Mouse (Mus musculus): ENCODE measurements at regions not wholly inside any gene's neighbourhood (a gene's known extent, or its start where the extent isn't known, plus 50 kb on each side); places are given as distances from the start of the nearest gene placed in this dataset.

DNA sequence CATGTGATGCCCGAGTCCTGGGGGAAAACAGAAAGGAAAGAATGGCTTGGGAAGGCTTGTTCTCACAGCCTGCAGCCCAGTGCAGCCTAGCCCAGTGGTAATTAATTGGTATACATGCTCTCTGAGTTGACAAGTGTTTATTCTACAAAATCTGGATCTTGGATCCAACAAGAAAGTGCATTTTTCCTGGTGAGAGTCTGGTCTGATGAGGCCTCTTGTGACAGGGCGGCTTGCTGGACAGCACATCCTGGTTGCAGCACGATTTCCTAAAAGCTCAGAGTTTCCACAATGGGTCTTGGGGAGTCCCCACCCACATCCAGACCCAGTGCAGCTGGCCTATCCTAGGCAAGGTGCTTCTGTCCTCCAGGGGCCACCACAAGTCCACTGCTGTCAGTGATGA lies 332.7 kb upstream of the Dio3 start:
- TF ChIP-seq CTCF (IDR thresholded peaks at IDR 0.05; ENCODE audit: extremely low read depth, insufficient read depth, low read length) (no peak), POLR2A (IDR thresholded peaks at IDR 0.05; ENCODE audit: extremely low read depth, insufficient read depth, low read length) (no peak)
- Histone ChIP-seq H3K4me3 (ENCODE audit: insufficient read depth, low read length) (no peak overlapping the region), H3K27ac (ENCODE audit: insufficient read depth, low read length) (no peak overlapping the region), H3K4me1 (ENCODE audit: control insufficient read depth, insufficient read depth, low read length) (no peaks in the 10 kb centered on the region)

DNA sequence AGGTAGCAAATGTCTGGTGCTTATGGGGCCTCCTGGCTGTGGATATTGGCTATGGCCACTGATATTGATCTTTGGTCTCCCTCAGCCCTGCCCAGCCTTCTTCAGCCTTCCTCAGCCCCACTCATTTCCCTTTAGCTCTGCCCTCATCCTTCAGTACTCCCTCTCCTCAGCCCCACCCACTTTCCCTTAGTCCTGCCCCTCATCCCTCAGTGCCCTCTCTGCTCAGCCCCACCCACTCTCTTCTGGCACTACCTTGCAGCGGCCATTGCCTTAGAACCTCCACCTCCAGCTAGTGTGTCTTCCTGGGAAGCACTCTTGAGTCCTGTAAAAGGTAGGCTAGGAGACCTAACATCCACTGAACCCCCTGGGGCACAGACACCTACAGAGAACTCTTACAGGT lies 331.9 kb upstream of the Dio3 start:
- Histone ChIP-seq H3K27ac (ENCODE audit: insufficient read depth, low read length) (no peak overlapping the region), H3K4me3 (ENCODE audit: insufficient read depth, low read length) (no peak overlapping the region), H3K4me1 (ENCODE audit: control insufficient read depth, insufficient read depth, low read length) (no peaks in the 10 kb centered on the region)
- TF ChIP-seq CTCF (IDR thresholded peaks at IDR 0.05; ENCODE audit: extremely low read depth, insufficient read depth, low read length) (no peak), POLR2A (IDR thresholded peaks at IDR 0.05; ENCODE audit: extremely low read depth, insufficient read depth, low read length) (no peak)

DNA sequence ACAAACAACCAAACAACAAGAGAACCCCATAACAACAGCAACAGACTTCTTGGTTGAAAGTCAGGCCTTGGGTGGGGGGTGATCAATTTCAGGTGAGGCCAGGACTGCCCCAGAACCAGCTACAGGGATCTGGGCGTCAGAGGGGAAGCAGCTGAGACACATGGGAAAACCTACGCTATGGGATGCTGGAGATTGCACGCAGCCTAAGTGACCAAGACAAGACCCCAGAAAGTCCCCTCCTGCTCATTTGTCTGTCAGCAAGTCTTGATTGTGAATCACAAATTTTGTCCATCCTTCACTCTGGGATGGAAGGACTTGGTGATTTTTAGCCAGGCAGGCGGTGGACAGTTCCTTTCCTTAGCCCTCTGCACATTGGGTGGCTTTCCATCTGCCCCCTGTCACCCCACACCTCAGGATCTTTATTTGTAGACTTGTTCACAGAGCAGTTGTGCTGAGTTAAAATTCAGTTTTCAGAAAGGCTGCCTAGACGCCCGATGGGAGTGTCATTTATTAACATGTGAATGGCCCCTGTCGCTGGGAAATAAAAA lies 330.9 kb upstream of the Dio3 start:
- no peaks in the 10 kb centered on the region for H3K4me1 ChIP-seq (ENCODE audit: control insufficient read depth, insufficient read depth, low read length)
- TF ChIP-seq CTCF (IDR thresholded peaks at IDR 0.05; ENCODE audit: extremely low read depth, insufficient read depth, low read length) (no peak), POLR2A (IDR thresholded peaks at IDR 0.05; ENCODE audit: extremely low read depth, insufficient read depth, low read length) (no peak)
- no peak overlapping the region for H3K4me3 ChIP-seq (ENCODE audit: insufficient read depth, low read length)
- H3K27ac ChIP-seq (ENCODE audit: insufficient read depth, low read length) = no peak overlapping the region

DNA sequence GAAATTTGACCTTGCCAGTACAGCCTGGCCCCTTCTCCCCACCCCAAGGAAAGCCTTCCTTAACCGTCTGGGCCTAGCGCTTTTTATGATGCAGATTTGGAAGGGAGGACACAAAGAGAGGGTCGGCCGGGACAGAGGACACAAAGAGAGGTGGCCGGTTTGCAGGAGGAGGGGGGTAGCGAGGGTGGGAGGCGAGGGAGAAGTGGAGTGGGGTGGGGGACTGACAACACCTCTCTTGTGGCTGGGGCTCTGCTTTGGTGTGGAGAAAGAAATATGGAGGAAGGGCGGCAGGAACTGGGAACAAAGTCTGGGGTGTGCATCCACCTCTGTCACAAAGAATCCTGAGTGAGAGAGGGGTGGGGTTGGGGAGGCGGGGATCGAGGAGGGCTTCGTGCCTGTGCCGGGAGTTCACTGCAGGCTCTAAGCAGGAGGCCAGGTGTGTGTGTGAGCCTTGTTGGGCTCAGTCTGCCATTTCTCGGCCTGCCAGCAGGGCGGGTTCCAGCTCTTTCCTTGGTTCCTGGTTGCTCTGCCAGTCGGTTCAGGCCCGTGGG lies 330.4 kb upstream of the Dio3 start:
- TF ChIP-seq CTCF (IDR thresholded peaks at IDR 0.05; ENCODE audit: extremely low read depth, insufficient read depth, low read length) (no peak), POLR2A (IDR thresholded peaks at IDR 0.05; ENCODE audit: extremely low read depth, insufficient read depth, low read length) (no peak)
- Histone ChIP-seq H3K27ac (ENCODE audit: insufficient read depth, low read length) (no peak overlapping the region), H3K4me3 (ENCODE audit: insufficient read depth, low read length) (no peak overlapping the region), H3K4me1 (ENCODE audit: control insufficient read depth, insufficient read depth, low read length) (no peaks in the 10 kb centered on the region)

DNA sequence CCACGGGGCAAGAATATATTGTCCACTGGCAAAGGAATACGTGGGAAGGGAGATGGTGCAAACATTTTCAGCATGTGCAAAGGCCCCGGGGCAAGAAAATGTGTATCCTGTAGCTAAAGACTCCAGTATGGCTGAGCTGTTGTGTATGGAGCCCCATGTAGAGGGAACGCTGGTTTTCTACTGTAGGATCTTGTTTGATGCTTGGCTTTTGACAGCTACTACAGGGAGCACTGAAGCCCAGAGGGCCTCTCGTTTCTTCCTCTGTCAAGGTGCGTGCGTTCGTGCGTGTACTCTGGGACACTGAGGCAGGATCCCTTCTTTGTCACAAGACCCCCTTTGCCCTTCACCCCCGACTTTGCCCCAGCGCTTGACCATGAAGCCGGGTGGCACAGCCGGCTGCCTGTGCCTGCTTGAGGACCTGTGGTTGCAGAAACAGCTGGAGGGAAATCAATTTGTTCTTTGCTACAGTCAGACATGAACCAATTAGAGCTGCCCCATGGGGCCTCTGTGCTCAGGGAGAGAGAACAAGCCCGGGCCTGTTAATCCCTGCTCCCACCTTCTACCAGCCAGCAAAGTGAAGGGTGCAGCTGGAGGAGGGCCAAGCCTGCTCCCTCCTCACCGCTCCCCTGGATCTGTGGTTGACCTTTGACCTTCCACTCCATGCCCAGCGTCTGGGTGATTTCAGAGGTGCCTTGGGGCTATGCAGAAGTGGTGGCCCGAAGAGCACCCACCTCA lies 329.5 kb upstream of the Dio3 start:
- Histone ChIP-seq H3K4me1 (ENCODE audit: control insufficient read depth, insufficient read depth, low read length) (no peaks in the 10 kb centered on the region), H3K27ac (ENCODE audit: insufficient read depth, low read length) (no peak overlapping the region), H3K4me3 (ENCODE audit: insufficient read depth, low read length) (no peak overlapping the region)
- TF ChIP-seq CTCF (IDR thresholded peaks at IDR 0.05; ENCODE audit: extremely low read depth, insufficient read depth, low read length) = no peak
- TF ChIP-seq POLR2A (IDR thresholded peaks at IDR 0.05; ENCODE audit: extremely low read depth, insufficient read depth, low read length) = no peak

DNA sequence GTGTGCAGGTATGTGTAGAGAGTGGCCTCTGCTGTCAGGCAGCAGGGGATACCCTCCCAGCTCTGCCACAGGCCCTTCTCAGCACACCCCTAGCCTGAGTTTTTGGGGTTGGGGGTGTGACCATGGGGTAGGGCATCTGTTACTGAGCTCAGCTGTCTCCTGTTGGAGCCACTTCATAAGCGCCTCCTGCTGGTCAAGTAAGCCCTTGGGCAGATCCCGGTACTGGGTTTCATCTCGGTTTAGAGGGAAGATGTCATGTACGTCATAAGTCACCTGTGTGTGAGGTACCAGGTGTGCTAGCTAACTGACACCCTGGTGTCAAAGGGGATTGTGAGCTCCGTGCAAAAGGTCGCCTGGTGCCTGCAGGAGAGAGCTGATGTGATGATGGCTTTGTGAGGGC lies 328.2 kb upstream of the Dio3 start:
- no peaks in the 10 kb centered on the region for H3K4me1 ChIP-seq (ENCODE audit: control insufficient read depth, insufficient read depth, low read length)
- H3K4me3 ChIP-seq (ENCODE audit: insufficient read depth, low read length) = no peak overlapping the region
- TF ChIP-seq POLR2A (IDR thresholded peaks at IDR 0.05; ENCODE audit: extremely low read depth, insufficient read depth, low read length) = no peak
- TF ChIP-seq CTCF (IDR thresholded peaks at IDR 0.05; ENCODE audit: extremely low read depth, insufficient read depth, low read length) = no peak
- no peak overlapping the region for H3K27ac ChIP-seq (ENCODE audit: insufficient read depth, low read length)

DNA sequence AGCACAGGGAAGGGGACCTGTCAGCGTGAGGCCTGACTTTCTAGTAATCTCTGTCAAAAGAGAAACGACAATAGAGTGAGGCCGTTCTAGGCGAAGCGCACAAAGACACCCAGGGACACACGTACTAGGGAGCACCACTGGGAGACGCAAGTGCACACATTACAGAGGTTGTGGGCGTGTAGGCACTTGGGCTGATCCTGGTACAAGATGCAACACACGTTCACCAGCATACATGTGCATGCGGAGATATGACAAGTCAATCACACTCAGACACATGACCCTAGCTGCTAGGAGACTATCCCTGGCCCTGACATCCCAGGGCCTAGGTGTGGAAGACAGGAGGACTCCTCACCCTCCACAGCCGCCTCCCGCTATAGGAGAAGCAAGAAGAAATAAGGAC lies 327.4 kb upstream of the Dio3 start:
- Histone ChIP-seq H3K4me3 (ENCODE audit: insufficient read depth, low read length) (no peak overlapping the region), H3K4me1 (ENCODE audit: control insufficient read depth, insufficient read depth, low read length) (no peaks in the 10 kb centered on the region), H3K27ac (ENCODE audit: insufficient read depth, low read length) (no peak overlapping the region)
- TF ChIP-seq POLR2A (IDR thresholded peaks at IDR 0.05; ENCODE audit: extremely low read depth, insufficient read depth, low read length) = no peak
- TF ChIP-seq CTCF (IDR thresholded peaks at IDR 0.05; ENCODE audit: extremely low read depth, insufficient read depth, low read length) = no peak

DNA sequence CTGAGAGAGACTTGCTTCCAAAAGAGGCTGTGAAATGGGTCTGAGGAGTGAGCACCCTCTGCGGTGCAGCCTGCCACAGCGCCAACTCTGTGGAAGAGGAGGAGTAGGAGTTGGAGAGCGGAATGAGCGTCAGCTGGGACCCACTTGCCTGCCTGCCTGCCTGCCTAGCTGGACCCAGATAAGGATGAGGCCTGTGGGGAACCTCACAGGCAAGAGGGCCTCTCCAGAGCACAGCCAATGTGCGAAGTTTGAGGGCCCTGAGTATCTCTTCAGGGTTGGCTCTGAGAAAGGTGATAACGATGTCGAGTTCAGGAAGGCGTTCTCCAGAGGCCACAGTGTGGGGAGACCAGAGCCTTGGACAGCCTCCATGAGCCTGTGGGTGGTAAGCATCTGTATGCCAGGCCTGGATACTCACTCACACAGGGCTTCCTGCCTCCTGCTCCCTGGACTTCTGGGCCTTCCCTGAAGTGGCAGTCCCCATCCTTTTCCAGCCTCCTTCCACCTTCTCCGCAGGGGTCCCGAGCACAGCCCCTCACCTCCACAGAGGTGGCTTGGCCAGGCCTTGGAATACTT lies 326.9 kb upstream of the Dio3 start:
- Histone ChIP-seq H3K27ac (ENCODE audit: insufficient read depth, low read length) (no peak overlapping the region), H3K4me3 (ENCODE audit: insufficient read depth, low read length) (no peak overlapping the region), H3K4me1 (ENCODE audit: control insufficient read depth, insufficient read depth, low read length) (no peaks in the 10 kb centered on the region)
- TF ChIP-seq CTCF (IDR thresholded peaks at IDR 0.05; ENCODE audit: extremely low read depth, insufficient read depth, low read length) (no peak), POLR2A (IDR thresholded peaks at IDR 0.05; ENCODE audit: extremely low read depth, insufficient read depth, low read length) (no peak)

DNA sequence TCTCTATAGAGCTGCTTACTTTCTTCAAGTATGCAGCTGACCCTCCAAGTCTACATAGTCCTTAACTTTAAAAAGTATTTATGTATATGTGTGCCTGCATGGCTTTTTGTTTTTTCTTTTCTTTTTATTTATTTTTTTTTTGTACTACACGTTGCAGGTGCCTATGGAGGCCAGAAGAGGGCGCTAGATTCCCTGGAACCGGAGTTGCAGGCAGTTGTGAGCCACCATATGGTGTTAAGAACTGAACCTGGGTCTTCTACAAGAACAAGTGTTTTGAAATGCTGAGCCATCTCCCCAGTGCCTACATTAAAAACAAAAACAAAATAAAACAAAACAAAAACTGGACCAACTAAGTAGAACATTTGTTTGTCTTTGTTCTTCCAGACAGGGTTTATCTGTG lies 325.9 kb upstream of the Dio3 start:
- Histone ChIP-seq H3K4me1 (ENCODE audit: control insufficient read depth, insufficient read depth, low read length) (no peaks in the 10 kb centered on the region; the same call in 1 of the 2 replicates), H3K4me3 (ENCODE audit: insufficient read depth, low read length) (no peak overlapping the region), H3K27ac (ENCODE audit: insufficient read depth, low read length) (no peak overlapping the region)
- no peak for TF ChIP-seq CTCF (IDR thresholded peaks at IDR 0.05; ENCODE audit: extremely low read depth, insufficient read depth, low read length)
- no peak for TF ChIP-seq POLR2A (IDR thresholded peaks at IDR 0.05; ENCODE audit: extremely low read depth, insufficient read depth, low read length)

DNA sequence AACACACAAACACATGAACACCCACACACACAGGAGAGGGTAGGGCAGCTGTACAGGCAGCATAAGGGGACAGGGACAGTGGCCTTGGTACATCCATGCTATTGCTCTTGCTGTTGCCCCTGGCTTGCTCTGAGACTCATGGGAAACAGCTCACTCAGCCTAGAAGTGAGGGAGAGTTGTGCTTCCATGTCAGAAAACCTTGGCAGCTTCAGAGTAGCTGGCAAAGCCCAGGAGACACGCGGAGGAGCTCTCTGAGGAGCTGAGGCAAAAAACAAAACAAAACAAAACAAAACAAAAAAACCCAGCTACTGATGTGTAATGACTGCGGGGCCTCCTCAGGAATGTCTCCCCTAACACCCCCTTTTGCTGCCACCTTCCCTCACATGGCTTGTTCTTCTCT lies 321.6 kb upstream of the Dio3 start:
- no peak overlapping the region for H3K27ac ChIP-seq (ENCODE audit: insufficient read depth, low read length)
- H3K4me3 ChIP-seq (ENCODE audit: insufficient read depth, low read length) = no peak overlapping the region
- no peak for TF ChIP-seq CTCF (IDR thresholded peaks at IDR 0.05; ENCODE audit: extremely low read depth, insufficient read depth, low read length)
- TF ChIP-seq POLR2A (IDR thresholded peaks at IDR 0.05; ENCODE audit: extremely low read depth, insufficient read depth, low read length) = no peak
- H3K4me1 ChIP-seq (ENCODE audit: control insufficient read depth, insufficient read depth, low read length) = no peaks in the 10 kb centered on the region; the same call in 1 of the 2 replicates

Measured in cortical plate, adult 2 months (tissue).